Mouse (Mus musculus) layer of hippocampus, postnatal 14 days (tissue): ENCODE results near the gene Dnajb7. TPM values are rescaled to one million over a fixed set of nuclear protein-coding genes. Genes with fewer than 3 reads are reported as not detected.
"Not testable (repeated sequence)": the region's sequence is repeated elsewhere in the genome, so short reads cannot be mapped to it uniquely, and the experiment has no call there.

Experiments used
- DNase-seq, 2 experiments: peaks; one replicate each; pipeline ENCODE4 v3.0.0; 2021 to 2022; ENCODE audit warnings: low spot score in 2 of 2, mixed read lengths in 1 of 2
- long read RNA-seq, 2 experiments: library from polyadenylated mRNA; stranded (forward); transcript quantifications; one replicate each; pipeline ENCODE4 v2.0.0; 2021
- total RNA-seq, 2 experiments: library from RNA; stranded (reverse); gene quantifications; 2 replicates each; pipeline ENCODE4 v1.2.3; 2021

The Dnajb7 gene
- total RNA-seq, result under 1 TPM in 1 of 2 experiments, not detected in 1; 0.38 TPM
- long read RNA-seq, experiment 1, result 0 reads
- long read RNA-seq, experiment 2, result 0 reads

DNA sequence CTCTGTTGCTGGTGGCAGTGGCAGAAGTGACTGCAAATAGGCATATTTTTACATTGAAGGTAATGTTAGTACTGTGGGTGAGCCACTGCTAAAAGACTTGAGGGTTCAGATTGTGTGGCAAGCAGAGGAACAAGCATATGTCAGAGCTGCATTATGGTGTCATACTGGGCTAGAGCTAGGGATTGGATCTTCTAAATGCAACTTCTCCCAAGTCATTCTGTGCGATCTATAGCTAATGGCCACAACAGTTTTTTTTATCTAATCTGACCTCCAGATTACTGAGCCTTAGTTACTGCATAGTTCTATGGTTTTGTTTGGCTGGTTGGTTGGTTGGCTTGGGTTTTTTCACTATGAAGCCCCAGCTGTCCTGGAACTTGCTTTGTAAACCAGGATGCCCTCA is at the start of gene Dnajb7:
TSS of gene Dnajb7 (minus strand) at position 101 of the 400 bp plus-strand sequence.
- no peak for DNase-seq

DNA sequence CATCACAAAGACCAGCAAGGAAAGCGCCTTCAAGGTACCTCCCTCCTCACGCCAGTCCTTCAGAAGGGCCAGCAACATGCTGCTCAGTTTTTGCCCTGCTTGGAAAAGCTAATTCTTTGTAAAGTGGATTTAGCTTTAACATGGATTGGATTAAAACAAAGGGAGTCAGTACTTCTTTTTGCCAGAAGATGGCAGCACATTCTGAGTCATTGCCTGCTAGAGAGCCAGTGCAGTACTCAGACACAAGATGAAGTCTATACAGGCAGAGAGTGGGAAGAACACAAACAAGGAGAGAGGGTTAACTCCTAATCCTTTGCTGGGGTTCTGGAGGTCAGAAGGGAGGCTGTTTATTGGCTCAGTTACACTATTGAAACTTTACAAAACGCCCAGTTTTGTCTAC is 40.4 kb upstream of the Dnajb7 start:
- peak; percentile 55 to 84 for DNase-seq

- DNase-seq, result no peak
Observed at GRCm38 (mm10) chr15:81439236-81439635, 31.1 kb upstream of the Dnajb7 start.

DNA sequence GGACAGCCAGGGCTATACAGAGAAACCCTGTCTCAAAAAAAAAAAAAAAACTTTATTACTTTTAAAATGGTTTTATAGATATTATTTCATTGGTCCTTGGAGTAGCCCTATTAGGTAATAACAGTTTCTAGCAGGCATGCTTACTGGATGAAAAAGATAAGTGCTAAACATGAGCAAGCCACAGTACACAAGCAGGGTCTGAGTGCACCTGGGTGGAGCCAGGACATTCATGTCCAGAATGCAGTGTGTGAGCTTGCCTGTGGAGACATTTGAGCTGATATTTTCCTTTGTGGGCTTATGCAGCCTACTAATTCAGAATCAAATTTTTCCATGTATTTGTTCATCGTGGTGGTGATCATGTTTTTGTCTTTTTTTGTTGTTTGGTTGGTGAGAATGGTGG is 30.2 kb upstream of the Dnajb7 start:
- no peak for DNase-seq

GRCm38 (mm10) chr15:81431195-81431594 is 23.1 kb upstream of the Dnajb7 start:
- no peak for DNase-seq

DNA sequence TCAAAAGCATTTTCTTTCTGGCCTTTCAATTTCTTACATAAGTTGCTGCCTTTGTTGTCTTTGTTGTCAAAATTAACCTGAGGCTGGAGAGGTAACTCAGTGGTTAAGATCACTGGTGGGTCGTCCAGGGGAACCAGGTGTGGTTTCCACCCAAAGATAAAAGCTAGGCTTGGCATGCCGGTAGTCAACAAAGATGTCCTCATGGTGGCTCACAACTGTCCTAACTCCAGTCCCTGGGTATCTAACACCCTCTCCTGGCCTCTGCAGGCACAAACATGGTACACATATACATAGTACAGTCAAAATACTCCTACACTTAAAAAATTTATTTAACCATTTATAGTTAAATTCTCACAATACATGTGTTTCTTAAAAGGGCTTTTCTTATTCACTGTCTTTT is 19.8 kb upstream of the Dnajb7 start:
- no peak for DNase-seq

DNA sequence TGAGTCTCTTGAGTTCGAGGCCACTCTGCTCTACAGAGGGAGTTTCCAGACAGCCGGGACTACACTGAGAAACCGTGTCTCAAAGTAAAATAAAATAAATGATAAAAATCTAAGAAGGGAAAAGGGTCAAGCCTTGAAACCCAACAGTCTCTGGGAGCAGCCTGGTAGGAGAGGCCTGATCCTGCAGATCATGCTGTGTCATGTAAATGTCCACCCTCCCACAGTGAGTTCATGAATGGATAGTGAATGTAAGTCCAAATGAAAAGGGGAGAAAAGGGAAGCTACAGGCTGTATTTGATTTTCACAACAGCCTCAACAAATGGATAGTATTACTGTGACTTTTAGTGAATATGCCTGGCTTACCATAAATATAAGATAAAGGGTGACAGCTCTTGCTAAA is 17.2 kb upstream of the Dnajb7 start:
- no peak for DNase-seq

DNA sequence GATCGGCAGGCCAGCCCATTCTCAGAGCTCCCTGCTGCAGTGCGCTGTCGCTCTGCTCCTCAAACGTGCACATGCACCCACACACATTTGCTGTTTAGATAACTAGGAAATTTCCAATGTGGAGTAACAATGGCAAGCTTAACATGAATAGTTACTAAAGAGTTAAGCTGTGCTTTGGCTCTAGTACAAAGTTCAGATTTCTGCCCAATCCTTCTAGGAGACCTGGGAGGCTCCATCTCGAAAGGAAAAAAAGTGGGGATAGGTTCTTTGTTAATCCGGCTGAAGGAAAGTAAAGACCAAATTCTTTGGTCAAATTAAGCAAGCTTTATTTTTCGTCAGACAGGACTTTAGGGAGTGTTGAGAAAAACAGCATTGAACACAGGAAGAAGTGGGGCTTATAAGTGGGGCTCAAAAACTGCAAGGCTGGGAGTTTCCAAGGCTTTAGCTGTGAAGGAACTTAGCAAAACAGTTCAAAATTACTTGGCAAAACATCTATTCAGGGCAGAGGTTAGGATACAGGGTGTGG is 14.1 kb upstream of the Dnajb7 start:
- peak; percentile 5 to 9 for DNase-seq

DNA sequence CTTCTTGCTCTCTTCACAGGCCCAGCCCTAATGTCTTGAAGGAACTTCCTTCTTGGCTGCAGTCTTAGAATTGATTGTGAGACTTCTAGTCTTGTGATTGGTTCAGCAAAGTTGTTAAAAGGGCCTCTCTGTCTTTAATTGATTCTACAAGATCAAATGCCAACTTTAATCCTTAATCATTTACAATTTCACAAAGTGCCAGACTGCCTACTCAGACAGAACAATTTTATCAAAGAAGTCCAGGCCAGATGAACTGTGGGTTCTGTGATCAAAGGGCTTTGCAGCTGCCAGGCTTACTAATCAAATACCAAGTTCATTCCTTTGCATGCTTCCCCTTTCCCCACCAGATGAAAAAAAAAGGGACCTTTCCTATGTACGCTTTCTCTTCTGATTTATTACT is 13.4 kb upstream of the Dnajb7 start:
- DNase-seq, result no peak

- no peak for DNase-seq
Observed at GRCm38 (mm10) chr15:81418065-81418464, 10.0 kb upstream of the Dnajb7 start.

DNA sequence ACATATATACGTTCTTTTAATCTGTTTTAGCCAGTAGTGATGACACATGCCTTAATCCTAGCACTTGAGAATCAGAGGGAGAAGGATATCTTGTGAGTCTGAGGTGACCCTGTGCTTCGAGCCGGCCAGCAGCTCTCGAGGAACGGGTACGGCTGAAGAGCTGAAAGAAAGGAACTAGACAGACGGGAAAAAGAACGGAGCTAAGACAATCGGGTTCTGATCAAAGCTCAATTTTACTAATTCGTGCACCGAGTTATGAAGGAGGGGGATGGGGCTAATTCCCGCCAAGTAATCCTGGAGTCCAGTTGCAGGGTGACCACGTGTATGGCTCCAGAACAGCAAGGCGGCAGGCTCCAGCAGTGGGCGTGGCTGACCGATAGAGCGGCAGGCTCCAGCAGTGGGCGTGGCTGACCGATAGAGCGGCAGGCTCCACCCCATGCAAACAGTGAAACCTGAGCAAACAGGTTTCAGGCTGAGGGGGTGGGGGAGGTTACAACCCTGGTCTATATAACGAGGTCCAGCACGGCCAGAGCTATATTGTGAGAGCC is 8.7 kb upstream of the Dnajb7 start:
- DNase-seq, result not testable (repeated sequence)

GRCm38 (mm10) chr15:81405008-81405407 is 3.1 kb downstream of the Dnajb7 start:
- DNase-seq, result no peak

- peak; percentile 97 to 99 for DNase-seq
Observed at GRCm38 (mm10) chr15:81399638-81400315, 8.3 kb downstream of the Dnajb7 start, which contains the start of the genes St13 and Xpnpep3. TSS of gene St13 (minus strand) at chr15:81400077. TSS of gene Xpnpep3 (plus strand) at chr15:81400138.

DNA sequence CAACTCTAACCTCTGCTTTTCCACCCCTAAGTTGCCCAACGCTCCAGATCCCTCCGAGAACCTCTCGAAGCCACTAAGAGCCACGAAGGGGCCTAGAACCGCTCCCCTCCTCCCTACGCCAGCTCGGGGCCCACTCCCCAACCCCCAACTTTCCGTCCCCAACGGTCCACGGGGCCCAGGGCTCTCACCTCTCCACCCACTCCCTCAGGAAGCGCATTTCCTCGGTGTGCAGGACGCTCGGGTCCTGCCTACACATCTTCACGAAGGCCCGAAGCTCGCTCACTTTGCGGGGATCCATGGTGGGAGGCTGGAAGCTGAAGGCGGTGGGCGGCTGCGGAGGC is 8.8 kb downstream of the Dnajb7 start:
- no peak for DNase-seq

GRCm38 (mm10) chr15:81398189-81398588 is 9.9 kb downstream of the Dnajb7 start:
- DNase-seq, result no peak

DNA sequence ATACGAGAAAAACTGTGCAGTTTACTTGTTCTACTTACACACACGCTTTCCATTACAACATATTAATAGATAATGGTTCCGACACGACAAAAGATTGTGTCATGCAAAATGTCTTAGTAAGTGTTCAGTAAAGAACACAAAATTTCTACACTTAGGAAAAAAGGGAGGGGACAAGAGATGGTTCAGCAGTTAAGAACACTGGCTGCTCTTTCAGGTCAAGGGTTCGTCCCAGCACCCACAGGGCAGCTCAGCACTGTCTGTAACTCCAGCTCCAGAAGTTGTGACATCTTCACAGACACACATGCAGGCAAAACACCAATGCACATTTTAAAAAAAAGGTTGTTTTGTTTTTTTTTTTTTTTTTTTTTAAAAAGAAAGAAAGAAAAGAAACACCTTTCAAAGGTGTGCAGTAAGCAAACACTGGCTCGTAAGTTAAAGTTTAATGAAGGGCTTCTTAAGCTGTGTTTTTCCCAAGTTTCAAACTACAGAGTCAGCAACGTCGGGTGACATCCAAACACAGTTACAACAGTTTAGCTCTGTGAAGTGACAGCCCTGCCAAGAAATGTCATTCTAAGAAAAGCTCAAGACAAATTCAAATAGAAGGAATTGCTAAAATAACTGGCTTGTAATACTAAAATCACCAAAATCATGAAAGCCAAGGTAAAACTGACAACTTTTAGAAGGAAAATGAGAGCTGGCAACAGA is 13.7 kb downstream of the Dnajb7 start:
- no peak for DNase-seq

DNA sequence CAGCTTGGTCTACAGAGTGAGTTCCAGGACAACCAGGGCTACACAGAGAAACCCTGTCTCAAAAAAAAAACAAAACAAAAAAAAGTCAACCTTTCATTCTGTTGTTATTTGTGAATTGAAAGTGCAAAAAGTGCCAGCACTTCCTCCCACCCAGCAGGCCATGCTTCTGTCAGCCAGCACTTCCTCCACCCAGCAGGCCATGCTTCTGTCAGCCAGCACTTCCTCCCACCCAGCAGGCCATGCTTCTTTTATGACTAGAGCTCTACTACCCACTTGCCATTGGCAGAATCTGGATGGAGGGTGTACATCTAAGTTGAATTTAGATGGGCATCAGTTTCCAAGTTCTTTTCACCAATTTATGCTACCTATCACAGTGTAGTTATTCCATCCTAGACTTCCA is 15.1 kb downstream of the Dnajb7 start:
- DNase-seq, result peak; percentile 19 to 61

GRCm38 (mm10) chr15:81386327-81386726 is 21.8 kb downstream of the Dnajb7 start:
- DNase-seq, result no peak

GRCm38 (mm10) chr15:81378845-81379244 is 29.3 kb downstream of the Dnajb7 start:
- no peak for DNase-seq

DNA sequence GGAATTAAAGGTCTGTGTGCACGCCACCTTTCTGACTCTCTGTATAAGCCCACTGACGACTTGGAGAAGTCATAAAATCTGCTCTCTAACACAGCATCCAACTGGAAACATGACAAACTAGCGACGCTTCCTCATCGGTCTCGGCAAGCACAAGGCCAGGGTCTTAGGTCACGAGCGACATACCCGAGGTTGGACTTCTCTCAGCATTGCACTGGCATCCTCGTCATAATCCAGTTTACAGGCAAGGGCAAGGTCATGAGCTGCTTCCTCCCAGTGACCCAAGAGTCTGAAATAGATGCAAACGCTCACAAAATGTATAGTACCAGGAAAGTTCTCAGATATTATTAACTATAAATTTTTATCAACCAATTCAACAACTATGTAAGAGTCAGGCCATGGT is 33.5 kb downstream of the Dnajb7 start:
- no peak for DNase-seq

- no peak for DNase-seq
Observed at GRCm38 (mm10) chr15:81370356-81370755, 37.7 kb downstream of the Dnajb7 start.

- DNase-seq, result no peak
Observed at GRCm38 (mm10) chr15:81368601-81369000, 39.5 kb downstream of the Dnajb7 start.
